Mouse (Mus musculus): ENCODE measurements around the gene Asxl2. TPM values are rescaled to one million over a fixed set of nuclear protein-coding genes. Genes with fewer than 3 reads are reported as not detected.
"Not testable (repeated sequence)": the region's sequence is repeated elsewhere in the genome, so short reads cannot be mapped to it uniquely, and the experiment has no call there.

The Asxl2 gene
- polyA plus RNA-seq, 1 experiment from 2014 or later, result 18.6 TPM

DNA sequence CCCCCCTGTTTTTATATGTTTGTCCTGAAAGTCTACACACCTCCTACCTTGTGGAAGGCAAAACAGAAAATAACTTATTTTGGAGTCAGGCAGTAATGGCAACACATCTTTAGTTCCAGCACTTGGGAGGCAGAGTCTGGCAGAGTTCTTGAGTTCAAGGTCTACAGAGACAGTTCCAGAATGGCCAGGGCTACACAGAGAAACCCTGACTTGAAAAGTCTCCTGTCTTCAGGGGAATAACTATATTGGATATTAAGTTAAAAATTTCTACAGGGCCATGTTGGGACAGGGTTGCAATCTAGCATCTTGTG, 3.7 kb downstream of the Asxl2 start:
- Histone ChIP-seq H3K4me2 (replicated peaks) (no peak overlapping the region), H3K9me3 (no peaks in the 10 kb centered on the region), H3K36me3 (peaks cover 10% of the 10 kb centered on the region), H3K27me3 (no peaks in the 10 kb centered on the region), H3K9ac (no peak overlapping the region), H3K27ac (no peak overlapping the region), H3K4me1 (peaks cover 9% of the 10 kb centered on the region), H3K4me3 (no peak overlapping the region)
- ATAC-seq (ENCODE audit: low FRiP score, low read depth), result no peak

DNA sequence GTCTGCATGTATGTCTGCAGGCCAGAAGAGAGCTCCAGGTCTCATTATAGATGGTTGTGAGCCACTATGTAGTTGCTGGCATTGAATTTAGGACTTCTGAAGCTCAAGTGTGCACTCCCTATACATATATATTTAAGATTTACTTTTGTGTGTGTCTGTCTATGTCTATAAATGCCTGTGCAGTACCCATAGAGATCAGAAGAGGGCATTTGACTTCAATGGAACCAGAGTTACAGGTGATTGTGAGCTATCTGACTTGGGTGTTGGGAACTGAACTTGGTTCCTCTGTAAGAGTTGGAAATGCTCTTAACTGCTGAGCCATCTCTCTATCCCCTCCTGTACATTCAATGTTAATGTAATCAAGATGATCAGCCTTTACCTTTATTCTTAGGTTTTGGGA, 4.3 kb downstream of the Asxl2 start:
- ATAC-seq (ENCODE audit: low FRiP score, low read depth), result no peak
- Histone ChIP-seq H3K27ac (no peak overlapping the region), H3K9ac (no peak overlapping the region), H3K4me3 (no peak overlapping the region), H3K36me3 (peaks cover 10% of the 10 kb centered on the region), H3K27me3 (no peaks in the 10 kb centered on the region), H3K9me3 (no peaks in the 10 kb centered on the region), H3K4me2 (replicated peaks) (no peak overlapping the region), H3K4me1 (peaks cover 5% of the 10 kb centered on the region; the same call in 1 of the 2 replicates)

DNA sequence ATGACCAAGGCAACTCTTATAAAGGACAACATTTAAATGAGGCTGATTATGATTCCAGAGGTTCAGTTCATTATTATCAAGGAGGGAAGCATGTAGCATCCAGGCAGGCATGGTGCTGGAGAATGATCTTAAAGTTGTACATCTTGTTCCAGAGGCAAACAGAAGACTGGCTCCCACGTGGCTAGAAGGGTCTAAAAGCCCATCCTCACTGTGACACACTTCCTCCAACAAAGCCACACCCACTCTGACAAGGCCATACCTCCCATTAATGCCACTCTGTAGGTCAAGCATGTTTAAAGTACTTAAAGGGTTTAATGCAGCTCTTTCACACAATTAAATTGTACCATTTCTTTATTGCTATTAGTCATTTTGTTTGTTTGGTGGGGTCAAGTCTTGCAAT, 7.1 kb downstream of the Asxl2 start:
- H3K9ac ChIP-seq, result no peak overlapping the region
- ATAC-seq (ENCODE audit: low FRiP score, low read depth), result no peak
- H3K4me1 ChIP-seq, result no peaks in the 10 kb centered on the region
- H3K4me2 ChIP-seq (replicated peaks), result no peak overlapping the region
- H3K27ac ChIP-seq, result no peak overlapping the region
- 73% methylated on average over 1 of the region's 1 CpGs for WGBS
- peaks cover 15% of the 10 kb centered on the region for H3K36me3 ChIP-seq
- no peak overlapping the region for H3K4me3 ChIP-seq
- H3K27me3 ChIP-seq, result no peaks in the 10 kb centered on the region
- no peaks in the 10 kb centered on the region for H3K9me3 ChIP-seq

DNA sequence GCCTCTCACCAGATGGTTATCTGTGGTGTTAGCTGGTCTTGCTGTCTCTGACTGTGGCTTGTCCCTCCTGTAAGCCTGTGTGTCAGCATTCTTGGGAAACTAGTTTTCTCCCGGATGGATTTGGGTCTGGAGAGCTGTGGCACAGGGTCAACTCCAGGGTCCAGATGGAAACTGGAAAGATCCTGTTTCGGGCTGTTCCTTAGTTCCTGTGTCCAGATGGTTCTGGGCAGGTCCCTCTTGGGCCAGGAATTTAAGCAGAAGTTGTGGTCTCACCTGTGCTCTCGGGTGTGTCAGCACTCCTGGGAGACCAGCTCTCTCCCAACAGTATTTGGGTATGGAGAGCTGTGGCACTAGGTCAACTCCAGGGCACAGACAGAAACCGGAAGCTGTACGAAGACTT, 9.8 kb downstream of the Asxl2 start:
- Histone ChIP-seq H3K4me3 (no peak overlapping the region), H3K36me3 (peaks cover 15% of the 10 kb centered on the region), H3K4me2 (replicated peaks) (no peak overlapping the region), H3K4me1 (no peaks in the 10 kb centered on the region), H3K27me3 (no peaks in the 10 kb centered on the region), H3K9ac (no peak overlapping the region), H3K27ac (no peak overlapping the region), H3K9me3 (no peaks in the 10 kb centered on the region)
- ATAC-seq (ENCODE audit: low FRiP score, low read depth), result no peak
- WGBS, result 92% methylated on average over 5 of the region's 5 CpGs

DNA sequence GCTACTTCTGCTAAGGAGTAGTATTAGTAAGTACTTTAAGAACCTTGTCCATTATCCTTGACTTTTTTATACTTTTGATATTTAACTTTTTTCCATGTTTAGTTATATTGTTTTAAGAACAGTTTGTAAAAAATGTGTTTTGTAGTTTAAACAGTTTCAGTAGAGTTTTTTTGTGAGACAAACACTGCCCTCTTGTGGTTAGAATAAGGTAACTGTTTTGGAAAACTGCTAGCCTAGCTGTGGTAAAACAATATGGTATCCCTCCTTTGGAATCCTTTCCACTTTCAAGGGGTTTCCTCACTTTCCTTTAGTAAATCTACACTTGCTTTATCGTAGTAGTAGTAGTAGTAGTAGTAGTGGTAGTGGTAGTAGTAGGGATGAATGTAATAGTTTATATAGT, 11.2 kb downstream of the Asxl2 start:
- H3K4me2 ChIP-seq (replicated peaks), result no peak overlapping the region
- H3K4me3 ChIP-seq, result no peak overlapping the region
- peaks cover 15% of the 10 kb centered on the region for H3K36me3 ChIP-seq
- H3K27me3 ChIP-seq, result no peaks in the 10 kb centered on the region
- no peak for ATAC-seq (ENCODE audit: low FRiP score, low read depth)
- no peaks in the 10 kb centered on the region for H3K4me1 ChIP-seq
- no peak overlapping the region for H3K27ac ChIP-seq
- 97% methylated on average over 1 of the region's 1 CpGs for WGBS
- no peaks in the 10 kb centered on the region for H3K9me3 ChIP-seq
- no peak overlapping the region for H3K9ac ChIP-seq

DNA sequence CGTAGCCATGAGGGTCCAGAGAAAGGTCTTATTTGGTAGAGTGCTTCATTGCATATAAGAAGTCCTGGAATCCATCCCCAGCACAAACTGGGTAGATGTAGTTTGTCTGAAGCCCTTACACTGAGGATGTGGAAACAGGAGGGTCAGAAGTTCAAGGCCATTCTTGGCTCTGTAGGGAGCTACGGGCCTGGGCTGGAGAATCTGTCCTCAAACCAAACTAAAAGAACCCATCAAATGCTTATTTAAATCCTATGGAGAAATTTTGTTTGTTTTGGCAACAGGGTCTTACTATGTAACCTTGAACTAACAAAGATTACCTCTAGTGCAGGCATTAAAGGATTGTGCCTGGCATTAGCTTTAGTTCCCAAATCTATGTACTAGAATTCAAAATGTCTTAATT, 14.3 kb downstream of the Asxl2 start:
- ATAC-seq (ENCODE audit: low FRiP score, low read depth), result no peak
- Histone ChIP-seq H3K9ac (no peak overlapping the region), H3K27me3 (no peaks in the 10 kb centered on the region), H3K36me3 (peaks cover 16% of the 10 kb centered on the region), H3K9me3 (no peaks in the 10 kb centered on the region), H3K4me1 (no peaks in the 10 kb centered on the region), H3K4me2 (replicated peaks) (no peak overlapping the region), H3K4me3 (no peak overlapping the region), H3K27ac (no peak overlapping the region)
- 92% methylated on average over 2 of the region's 2 CpGs for WGBS

DNA sequence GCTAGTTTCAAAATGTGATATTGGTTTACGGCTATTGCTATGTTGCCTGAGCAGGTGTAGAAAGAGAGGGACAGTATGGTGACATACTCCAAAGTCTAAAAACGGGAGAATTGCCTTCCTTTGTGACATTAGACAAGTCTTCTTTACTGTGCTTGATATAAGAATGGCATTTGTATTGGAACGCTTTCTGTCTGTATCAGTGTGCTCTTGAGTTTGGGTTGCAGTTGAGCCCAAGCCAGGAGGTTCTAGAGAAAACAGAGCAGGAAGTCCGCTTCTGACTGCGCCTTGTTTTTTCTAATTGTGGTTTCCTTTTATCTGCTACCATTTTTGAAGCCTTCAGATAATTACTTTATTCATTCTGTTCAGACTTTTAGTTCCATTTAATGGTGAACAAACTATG, 14.7 kb downstream of the Asxl2 start:
- WGBS, result 85% methylated on average over 5 of the region's 5 CpGs
- Histone ChIP-seq H3K4me2 (replicated peaks) (no peak overlapping the region), H3K27ac (no peak overlapping the region), H3K4me3 (no peak overlapping the region), H3K36me3 (peaks cover 16% of the 10 kb centered on the region), H3K4me1 (no peaks in the 10 kb centered on the region), H3K9ac (no peak overlapping the region), H3K27me3 (no peaks in the 10 kb centered on the region), H3K9me3 (no peaks in the 10 kb centered on the region)
- ATAC-seq (ENCODE audit: low FRiP score, low read depth), result no peak

DNA sequence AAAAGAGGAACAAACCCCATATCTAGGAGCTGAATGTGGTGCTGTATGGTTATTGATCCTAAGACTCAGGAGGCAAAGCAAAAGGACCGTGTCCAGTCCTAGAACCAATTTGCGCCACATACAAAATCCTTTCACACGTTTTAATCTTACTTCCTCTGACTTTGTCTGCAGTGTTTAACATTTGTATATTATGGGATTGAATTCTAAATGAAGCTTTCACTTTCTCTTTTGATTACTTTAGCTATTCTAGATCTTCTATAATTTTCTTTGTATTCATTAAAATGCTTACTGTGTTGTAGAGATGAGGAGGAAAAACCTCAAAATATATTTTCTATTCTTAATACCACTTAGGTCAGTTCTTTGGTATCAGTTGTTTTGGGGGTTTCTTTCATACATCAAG, 26.9 kb downstream of the Asxl2 start:
- no peak overlapping the region for H3K4me3 ChIP-seq
- H3K9me3 ChIP-seq, result no peaks in the 10 kb centered on the region
- H3K4me1 ChIP-seq, result no peaks in the 10 kb centered on the region
- no peak overlapping the region for H3K4me2 ChIP-seq (replicated peaks)
- no peak overlapping the region for H3K27ac ChIP-seq
- H3K27me3 ChIP-seq, result no peaks in the 10 kb centered on the region
- ATAC-seq (ENCODE audit: low FRiP score, low read depth), result no peak
- H3K9ac ChIP-seq, result no peak overlapping the region
- peaks cover 47% of the 10 kb centered on the region for H3K36me3 ChIP-seq
- 91% methylated on average over 3 of the region's 3 CpGs for WGBS

DNA sequence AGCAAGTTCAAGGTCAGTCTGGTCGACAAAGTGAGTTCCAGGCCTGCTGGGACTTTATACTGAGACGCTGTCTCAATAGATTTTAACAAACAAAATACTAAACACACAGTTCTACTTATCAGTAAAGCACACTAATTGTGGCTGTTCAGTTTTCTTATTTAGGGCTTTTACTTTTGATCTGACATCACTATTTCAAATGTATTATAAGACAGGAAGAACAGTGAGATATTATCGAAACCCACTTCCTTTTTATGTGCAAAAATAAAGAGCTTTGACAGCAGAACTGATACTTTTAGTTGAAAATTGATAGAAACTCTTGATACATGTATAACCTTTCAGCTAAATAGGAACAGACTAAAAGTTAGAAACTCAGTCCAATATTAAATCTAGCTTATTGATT, 36.4 kb downstream of the Asxl2 start:
- no peak overlapping the region for H3K4me3 ChIP-seq
- ATAC-seq (ENCODE audit: low FRiP score, low read depth), result no peak
- no peaks in the 10 kb centered on the region for H3K4me1 ChIP-seq

DNA sequence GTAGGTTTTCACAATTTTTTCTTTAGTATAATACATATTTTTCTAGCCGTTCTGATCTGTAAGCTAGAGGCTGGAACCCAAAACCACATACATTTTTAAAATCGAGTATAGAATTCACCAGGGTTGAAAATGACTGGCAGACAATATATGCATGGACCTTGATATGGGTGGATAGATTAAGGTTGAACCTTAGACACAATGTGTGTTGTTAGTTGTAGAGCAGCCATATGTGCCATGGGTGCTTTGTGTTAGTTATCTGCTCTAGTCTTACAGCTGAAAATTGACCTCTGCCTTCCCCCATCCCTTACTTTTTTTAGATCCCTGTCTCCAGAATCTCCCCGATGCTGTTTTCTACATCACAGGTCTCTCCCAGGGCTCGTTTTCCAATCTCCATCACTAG, 73.0 kb downstream of the Asxl2 start:
- no peaks in the 10 kb centered on the region for H3K4me1 ChIP-seq
- H3K4me2 ChIP-seq (replicated peaks), result no peak overlapping the region
- H3K27me3 ChIP-seq, result no peaks in the 10 kb centered on the region
- WGBS, result 78% methylated on average over 4 of the region's 4 CpGs
- no peak overlapping the region for H3K9ac ChIP-seq
- H3K4me3 ChIP-seq, result no peak overlapping the region
- ATAC-seq (ENCODE audit: low FRiP score, low read depth), result no peak
- H3K9me3 ChIP-seq, result no peaks in the 10 kb centered on the region
- H3K27ac ChIP-seq, result no peak overlapping the region
- H3K36me3 ChIP-seq, result peaks cover 62% of the 10 kb centered on the region

More for the DNA sequence above, 36.4 kb downstream of the Asxl2 start:
- no peak overlapping the region for H3K4me2 ChIP-seq (replicated peaks)
- H3K27me3 ChIP-seq, result no peaks in the 10 kb centered on the region
- no peaks in the 10 kb centered on the region for H3K9me3 ChIP-seq
- WGBS, result 91% methylated on average over 3 of the region's 3 CpGs
- H3K9ac ChIP-seq, result no peak overlapping the region
- H3K27ac ChIP-seq, result no peak overlapping the region
- peaks cover 35% of the 10 kb centered on the region for H3K36me3 ChIP-seq

DNA sequence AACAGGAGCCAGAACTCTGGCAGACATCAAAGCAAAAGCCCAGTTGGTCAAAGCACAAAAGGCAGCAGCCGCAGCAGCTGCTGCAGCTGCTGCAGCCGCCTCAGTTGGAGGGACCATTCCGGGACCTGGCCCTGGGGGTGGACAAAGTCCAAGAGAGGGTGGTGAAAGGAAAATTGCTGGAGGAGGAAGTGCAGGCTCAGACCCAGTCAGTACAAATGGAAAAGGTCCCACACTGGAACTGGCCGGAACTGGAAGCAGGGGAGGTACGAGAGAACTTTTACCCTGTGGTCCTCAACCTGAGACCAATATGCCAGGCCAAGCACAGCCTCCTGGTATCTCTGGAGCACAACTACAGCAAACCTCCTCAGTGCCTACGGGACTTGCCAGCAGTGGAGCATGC, 73.4 kb downstream of the Asxl2 start:
- H3K9ac ChIP-seq, result no peak overlapping the region
- no peaks in the 10 kb centered on the region for H3K27me3 ChIP-seq
- no peak overlapping the region for H3K27ac ChIP-seq
- no peaks in the 10 kb centered on the region for H3K9me3 ChIP-seq
- no peak overlapping the region for H3K4me2 ChIP-seq (replicated peaks)
- H3K4me3 ChIP-seq, result no peak overlapping the region
- no peaks in the 10 kb centered on the region for H3K4me1 ChIP-seq
- ATAC-seq (ENCODE audit: low FRiP score, low read depth), result no peak
- H3K36me3 ChIP-seq, result peaks cover 61% of the 10 kb centered on the region
- 85% methylated on average over 6 of the region's 6 CpGs for WGBS

DNA sequence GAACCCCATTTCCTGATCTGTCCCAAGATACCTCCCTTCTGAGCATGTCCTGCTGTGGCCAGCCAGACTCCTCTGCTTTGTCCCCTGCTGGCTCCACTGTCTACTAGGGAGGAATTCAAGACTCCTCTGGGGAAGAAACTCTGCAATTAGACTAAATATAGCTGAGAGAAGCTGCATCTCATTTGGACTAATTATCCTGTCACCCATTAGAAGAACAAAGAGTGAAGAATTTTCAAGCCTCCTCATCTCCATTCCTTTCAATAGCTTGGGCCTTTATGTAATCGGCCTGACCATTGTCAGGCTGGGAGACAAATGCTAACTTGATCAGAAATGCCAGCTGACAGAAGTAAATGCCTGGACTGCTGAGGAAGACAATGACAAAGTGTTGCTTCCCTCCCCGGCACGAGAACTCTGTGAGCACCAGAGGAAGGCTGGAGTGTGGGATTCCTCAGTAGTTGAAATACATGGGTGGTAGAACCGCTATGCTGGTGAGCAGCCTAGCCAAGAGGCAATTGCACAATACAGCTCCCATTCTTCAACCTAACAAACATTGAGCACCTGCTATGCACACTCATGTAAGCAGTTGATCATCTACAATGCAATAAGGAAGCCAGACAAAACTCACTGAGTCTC, 92.1 kb downstream of the Asxl2 start:
- Histone ChIP-seq H3K36me3 (no peaks in the 10 kb centered on the region), H3K4me3 (no peak overlapping the region), H3K4me1 (no peaks in the 10 kb centered on the region), H3K27ac (no peak overlapping the region), H3K9ac (no peak overlapping the region), H3K9me3 (no peaks in the 10 kb centered on the region), H3K4me2 (replicated peaks) (no peak overlapping the region), H3K27me3 (no peaks in the 10 kb centered on the region)
- WGBS, result 83% methylated on average over 4 of the region's 4 CpGs
- ATAC-seq (ENCODE audit: low FRiP score, low read depth), result no peak

DNA sequence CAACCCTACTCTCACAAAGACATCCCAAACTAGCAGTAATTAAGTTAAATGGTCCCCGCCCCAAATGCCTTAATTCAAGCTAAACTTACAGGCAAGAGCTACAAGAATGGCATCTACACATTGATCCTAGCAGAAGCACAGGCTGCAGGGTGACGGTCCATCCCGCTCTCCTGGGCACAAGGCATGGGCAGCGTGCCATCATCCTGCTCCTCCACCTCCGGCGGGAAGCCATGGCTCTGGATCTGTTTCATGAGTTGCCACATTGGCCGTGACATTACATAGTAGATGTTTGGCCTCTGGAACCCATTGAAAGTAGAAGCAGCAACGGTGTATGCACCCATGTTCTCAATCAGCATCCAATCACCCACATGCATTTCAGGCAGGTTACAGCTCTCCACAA, 95.1 kb downstream of the Asxl2 start:
- ATAC-seq (ENCODE audit: low FRiP score, low read depth); H3K9me3 ChIP-seq; H3K4me2 ChIP-seq (replicated peaks); H3K9ac ChIP-seq; H3K4me1 ChIP-seq; H3K4me3 ChIP-seq; H3K27ac ChIP-seq; H3K36me3 ChIP-seq; H3K27me3 ChIP-seq: not testable (repeated sequence)
- WGBS, result 95% methylated on average over 8 of the region's 8 CpGs
